Mouse (Mus musculus) thymus, postnatal 36 days (tissue): ENCODE measurements around the gene Cant1.

Experiments
- DNase-seq, 2 experiments: peaks; one replicate each; pipeline ENCODE4 v3.0.0; 2022; ENCODE audit warnings: mixed read lengths in 2 of 2

Gene Cant1

DNA sequence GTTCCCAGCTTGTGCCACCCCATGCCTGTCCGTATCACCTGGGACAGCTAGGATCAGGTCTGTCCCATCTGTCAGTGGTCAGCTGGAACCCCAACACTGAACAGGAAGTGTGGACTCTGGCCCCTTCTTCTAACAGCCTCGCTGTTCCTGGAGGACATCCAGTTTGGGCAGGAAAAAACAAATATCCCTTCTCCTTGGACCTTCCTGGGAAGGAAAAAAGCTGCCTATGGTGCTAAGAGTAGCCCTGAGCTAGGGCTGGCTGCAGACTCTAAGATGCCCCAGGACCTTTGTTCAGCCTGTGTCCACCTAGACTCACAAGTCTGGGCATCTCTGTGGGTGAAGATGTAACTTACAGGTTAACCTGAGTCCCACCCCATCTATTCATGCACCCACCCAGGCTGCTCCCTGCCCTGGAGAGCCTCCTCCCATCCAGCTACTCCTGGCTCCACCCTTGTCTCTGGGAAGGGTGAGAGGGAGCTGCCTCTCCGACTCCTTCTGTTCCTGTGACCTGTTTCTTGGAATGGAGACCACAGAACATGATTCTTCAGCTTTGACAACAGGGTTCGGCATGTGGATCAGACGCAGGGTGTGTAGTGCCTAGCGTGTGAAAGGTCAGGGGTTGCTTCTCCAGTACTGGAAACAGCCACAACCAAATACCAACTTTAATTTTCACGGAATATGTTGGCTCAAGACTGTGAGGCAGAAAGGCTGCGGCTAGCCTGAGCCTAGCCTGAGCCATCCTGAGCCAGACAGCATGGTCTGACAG lies 10.2 kb upstream of the Cant1 start:
- DNase-seq = no peak

DNA sequence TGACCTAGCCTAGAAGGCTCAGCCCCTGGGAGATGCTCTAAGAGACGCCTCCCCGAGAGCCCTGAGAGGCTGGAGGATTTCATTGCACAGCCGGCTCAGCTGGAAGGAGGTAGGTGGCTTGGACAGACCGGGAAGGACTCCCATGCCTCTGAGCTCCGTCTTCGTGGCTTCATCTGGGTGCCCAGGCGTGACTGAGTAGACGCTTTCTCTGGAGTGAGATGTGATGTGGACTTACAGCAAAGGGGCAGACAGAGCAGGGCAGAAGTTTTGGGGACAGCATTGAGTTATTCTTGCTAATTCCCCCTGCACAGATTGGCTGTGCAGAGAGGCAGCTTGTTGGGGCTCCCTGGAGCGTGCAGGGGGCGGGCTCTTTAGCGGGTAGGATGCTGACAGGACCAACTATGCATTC lies 9.6 kb upstream of the Cant1 start:
- DNase-seq = peak in 1 of 2 experiments; percentile 19

DNA sequence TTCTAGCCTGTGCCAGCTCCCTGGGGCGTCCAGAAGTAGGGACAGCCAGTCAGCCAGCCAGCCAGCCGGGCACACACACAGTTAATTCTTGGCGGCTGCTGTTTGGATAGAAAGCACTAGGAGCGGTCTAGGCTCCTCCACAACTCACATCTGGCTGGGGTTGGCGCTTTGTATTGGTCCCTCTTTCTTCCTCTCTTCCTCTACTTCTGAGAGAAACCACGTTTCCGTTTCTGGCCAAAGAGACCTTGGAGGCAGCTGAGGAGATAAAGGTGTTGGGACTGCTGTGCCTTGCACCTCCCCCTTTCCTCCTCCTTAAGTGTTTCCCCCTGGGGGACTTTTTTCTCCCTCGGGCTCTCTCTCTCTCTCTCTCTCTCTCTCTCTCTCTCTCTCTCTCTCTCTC lies 9.1 kb upstream of the Cant1 start, which contains the start of gene C1qtnf1:
TSS of gene C1qtnf1 (plus strand) at position 218 of the 400 bp plus-strand sequence.
- peak; percentile 23 to 46 for DNase-seq

DNA sequence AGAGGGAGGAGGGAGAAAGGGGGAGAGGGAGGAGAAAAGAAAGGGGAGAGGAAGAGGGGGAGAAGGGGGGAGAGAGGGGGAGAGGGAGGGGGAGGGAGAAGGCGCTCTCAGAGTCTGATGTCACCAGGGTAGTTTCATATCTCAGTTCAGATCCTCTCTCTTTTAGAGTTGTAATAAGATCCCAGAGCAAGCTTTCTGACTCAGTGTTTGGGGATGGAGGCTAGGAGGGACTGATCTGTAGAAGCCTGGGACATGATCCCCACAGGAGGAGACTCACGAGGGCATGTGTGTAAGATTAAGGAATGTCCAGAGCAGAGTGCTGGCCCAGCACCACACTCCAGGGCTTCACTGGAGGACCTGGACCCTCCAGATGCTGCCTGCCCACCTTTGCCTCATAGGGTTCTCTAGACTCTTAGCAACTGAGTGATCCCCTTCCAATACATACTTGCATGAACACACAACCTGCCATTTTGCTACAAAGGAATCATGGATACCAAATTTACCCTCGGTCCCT lies 8.4 kb upstream of the Cant1 start:
- no peak for DNase-seq

DNA sequence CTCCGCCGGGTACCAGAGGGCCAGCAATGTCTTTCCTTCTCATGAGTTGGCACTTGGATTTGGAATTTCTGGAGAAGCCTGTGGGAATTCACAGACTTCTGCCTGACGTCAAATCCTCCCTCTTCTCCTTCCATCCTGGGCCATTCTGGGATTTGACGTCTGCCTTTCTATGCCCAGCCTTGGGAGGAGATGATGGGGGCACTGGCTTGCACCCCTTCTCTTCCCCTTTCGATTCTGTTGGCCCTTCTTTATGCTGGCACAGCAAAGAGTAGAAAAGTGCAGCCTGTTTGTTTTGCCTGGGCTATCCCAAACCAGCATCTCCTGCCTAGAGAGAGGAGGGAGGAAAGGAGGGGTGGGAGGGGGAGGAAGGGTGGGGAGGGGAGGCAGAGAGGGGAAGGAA lies 7.9 kb upstream of the Cant1 start:
- DNase-seq = no peak

DNA sequence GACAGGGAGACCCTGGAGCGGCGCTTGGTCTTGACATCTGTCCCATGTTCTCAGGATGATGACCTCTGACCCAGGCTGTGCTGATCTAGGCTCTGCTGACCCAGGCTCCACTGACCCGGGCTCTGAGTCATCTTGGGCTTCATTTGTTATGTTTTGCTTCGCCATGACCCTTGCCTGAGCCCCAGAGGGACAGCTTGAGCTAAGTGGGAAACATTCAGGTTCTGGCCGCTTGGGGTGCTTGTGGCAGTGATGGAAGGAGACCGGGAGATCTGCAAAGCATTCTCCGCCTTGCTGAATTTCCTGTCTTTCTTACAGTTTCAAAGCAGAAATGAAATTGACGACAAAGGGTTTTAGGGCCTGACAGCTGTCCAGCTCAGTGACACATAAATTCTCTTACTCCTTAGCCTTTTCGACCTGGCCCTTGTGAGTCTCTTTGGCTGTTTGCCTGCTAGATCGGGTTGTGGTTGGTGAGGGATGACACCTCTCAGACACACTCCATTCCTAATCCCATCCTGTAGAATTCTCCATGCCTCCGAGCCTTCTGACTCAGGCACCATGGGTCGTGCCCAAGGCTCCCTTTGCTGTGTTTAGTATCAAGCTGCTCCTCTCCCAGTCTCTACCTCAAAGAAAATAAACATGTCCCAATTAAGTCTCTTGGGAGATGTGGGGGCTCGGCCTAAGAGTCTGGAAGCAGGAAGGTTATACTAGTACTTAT lies 5.9 kb upstream of the Cant1 start:
- DNase-seq = no peak

DNA sequence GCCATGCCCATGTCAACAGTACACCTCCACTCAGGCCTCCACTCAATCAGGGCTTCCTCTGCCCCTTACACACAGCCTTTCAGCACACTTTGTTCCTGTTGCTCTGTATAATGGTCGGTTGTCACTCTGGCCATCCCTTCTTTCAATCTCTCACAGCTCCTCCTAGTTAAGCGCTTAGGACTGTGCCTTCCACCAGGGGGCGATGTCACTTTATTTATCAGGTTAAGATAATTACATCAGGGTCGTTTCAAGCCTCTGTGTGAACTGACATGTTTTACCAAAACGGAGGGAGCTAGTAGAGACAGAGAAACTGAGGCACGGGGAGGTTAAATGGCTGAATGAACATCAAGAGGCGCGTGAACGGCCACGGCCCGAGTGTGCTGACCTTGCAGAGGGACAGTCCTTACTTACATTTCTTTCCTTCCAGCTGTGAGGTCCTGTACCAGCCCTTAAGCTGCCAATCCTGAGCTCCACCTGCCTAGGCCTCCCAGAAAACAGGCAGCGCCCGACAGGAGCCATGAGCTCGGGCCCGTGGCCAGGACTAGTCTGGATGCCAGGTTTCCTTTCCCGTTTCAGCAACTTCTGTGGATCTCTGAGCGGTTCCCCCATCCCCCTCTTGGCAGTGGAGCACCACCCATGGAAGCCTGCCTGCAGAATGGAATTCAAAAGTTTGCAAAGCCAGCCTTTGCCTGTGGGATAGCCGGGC lies 4.5 kb upstream of the Cant1 start:
- DNase-seq = peak; percentile 63 to 75

DNA sequence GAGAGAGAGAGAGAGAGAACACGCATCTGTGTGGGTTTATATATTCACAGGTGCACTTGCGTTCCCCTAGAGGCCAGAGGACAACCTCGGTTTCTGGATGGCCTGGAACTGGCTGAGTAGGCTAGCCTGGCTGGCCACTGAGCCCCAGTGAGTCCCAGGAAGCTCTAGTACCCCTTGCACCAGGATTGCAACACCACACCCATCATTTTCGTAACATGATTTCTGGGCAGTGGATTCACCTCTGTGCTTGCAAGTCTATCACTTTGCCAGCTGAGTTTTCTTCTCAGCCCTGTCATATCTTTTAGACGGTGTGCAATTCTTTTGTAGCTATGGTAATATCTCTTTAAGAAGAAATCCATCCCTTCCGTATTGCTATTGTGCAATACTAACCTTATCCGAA lies 1.4 kb upstream of the Cant1 start:
- DNase-seq = no peak

DNA sequence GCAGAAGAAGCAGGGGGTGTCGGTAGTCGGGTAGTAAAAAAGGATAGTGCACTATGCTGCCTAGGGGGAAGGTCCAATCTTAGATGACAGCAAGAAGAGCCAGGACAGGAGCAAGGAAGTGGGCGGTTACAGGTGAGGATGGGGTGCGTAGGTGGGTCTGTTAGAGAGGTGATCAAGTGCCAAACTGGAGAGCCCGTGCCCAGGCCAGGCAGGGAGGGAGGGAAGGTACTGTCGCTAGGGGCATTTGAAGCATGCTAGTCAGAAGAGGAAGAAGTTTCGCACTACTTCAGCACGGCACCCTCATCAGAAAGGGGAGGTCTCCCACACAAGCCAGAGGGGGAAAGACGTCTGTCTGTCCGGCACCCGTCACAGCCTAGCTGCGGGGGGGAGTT lies 448 bp downstream of the Cant1 start:
- no peak for DNase-seq

DNA sequence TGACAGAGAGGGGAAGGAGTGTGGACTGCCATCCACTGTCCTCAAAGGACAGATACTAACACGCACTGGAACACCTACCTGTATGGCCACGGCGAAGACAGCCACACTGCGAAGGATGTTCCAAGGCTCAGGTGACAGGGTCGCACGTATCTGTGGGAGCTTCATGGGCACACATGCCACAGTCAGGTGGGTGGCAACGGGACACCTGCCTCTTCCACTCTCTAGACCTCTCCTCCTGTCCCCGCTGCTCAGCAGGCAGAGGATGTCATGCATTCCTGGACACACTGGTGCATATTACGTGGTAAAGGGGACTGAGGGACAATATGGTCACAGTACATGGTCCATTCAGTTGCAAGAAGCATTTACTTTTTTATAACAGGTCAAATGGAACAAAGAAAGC lies 1.4 kb downstream of the Cant1 start:
- DNase-seq = no peak

DNA sequence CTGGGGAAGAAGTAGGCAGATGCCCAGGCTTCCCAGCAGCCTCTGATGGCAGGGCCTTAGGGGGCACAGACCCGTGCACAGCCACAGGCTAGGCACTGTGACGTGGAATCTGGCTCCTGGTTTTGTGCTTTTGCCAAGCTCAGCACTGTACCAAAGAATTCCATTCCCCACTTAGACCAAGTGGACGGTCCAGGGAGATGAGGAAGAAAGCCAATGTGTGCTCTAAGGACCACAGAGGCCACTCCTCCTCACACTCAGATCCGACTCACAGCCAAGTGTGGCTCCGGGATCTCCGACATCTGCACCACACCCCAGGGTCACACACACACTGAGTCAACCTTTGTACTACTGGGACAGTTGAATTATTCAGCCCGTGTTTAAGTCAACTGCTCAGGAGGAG lies 2.8 kb downstream of the Cant1 start:
- no peak for DNase-seq

DNA sequence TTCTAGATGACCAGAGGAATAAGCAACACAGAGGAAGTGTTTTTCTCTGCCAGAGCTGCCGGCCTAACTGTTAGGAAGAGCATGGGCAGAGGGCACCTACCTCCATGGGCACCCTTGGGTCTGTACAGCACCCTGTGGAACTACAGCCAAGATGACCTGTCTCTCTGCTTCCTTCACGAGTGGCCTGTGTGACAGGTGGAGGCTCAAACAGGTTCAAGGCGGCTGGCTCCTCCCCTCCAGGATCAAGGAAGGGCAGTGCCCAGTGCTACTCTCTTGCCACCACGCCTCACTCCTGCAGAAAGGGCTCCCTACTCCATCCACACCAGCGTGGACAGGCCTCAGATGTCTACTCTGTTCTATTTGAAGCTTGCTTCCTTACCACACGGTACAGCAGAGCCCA lies 3.3 kb downstream of the Cant1 start:
- no peak for DNase-seq

DNA sequence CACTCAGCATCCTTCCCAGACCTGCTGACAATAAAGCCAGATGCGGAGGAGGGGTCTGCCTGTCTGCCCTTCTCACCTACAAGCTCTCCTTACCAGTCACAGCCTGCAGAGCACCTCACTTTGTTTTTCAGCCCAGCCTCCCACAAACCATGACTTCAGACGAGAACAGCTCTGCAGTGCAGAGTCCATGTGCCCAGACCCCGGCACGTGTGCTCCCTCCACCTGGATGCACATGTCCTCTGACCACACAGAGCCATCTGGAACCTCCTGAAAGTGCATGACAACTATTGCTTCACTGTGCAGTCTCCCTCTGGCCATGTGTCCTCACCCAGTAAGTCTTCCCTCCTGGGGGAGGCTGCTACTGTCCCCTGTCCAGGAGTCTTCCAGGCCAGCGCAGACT lies 4.6 kb downstream of the Cant1 start:
- DNase-seq = no peak

DNA sequence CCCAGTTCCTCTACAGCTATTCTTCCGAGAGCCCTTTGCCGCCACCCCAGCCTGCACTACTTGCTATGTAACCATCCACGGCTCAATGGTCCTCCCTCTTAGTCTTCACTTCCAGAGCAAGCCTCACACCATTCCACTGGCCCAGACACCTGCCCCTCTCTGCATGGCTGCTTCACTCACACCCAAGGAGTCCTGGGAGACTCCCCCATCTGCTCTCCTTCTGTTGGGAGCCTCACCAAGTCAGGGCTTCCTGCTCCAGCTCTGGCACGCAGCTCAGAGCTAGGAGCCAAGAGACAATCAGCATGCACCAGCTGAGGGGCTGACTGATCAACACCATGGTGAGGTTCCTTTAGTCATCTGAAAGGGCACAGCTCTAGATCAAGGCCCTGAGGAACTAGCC lies 5.8 kb downstream of the Cant1 start:
- no peak for DNase-seq

DNA sequence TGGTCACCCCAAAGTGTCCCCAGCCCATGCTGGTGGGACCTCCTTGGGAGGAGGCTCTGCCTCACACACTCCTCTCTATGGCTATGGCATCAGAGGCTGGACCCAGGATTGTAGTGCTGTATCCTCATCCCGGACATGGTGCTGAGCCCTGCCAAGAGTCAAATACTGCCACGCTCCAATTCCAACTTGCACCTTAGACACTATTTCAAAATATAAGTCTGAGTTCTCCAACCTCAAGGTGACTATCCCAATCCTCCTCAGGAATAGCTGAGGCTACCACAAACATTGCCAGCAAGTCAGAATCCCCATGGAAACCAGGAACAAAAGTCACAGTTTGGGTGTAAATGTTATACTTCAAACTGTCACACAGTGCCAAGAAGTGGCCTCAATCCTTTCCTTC lies 6.3 kb downstream of the Cant1 start:
- no peak for DNase-seq

DNA sequence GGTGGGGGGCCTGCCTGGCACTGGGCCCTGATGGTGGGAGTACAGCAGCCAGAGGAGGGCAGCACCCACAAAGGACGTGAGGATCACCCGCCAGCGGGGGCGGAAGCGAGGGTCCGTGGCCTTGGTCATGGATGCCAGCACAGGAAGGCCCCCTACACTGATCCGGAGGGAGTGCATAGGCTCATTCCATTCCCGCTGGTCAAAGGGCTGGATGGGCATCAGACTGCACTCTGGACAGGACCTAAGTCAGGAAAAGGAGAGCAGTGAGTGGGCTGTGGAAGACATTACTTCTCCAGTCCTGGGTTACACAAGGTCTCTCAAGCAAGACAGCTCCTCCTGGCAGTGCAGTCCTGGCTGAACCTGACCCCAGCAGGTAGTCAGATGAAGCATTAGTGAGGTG lies 7.6 kb downstream of the Cant1 start:
- no peak for DNase-seq

DNA sequence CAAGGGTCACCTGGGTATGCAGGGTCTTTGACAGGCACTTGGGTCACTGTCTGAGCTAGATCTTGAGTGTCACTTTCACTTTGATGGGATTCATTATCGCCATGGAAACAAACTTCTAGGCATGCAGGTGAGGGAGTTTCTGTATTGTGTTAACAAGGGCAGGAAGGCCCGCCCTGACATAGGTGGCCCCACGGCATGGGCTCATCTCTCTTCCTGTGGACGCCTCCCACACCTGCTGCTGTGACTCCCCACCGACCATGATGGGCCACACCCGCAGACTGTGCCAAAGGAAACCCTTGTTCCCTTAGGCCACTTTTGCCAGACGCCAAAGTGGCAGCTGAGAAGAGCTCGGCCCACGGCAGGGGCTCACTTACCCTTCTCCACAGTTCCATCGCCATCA lies 8.4 kb downstream of the Cant1 start:
- no peak for DNase-seq

DNA sequence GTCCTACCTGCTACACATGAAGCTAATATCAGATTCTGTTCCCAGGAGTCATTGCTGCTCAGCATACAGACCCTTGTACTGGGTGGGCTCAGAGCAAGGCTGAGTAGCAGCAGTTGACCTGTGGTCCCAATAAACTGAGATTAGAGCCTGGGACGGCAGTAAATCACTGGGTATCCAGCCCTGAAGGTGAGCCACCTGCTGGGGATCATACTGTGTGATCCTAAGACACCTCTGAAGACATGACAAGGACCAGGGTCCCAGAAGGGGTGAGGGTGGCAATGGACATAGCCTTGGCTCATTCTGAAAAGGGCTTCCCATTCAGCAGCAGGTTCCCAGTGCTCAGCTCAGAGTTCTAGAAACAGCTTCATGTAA lies 8.8 kb downstream of the Cant1 start:
- DNase-seq = no peak

DNA sequence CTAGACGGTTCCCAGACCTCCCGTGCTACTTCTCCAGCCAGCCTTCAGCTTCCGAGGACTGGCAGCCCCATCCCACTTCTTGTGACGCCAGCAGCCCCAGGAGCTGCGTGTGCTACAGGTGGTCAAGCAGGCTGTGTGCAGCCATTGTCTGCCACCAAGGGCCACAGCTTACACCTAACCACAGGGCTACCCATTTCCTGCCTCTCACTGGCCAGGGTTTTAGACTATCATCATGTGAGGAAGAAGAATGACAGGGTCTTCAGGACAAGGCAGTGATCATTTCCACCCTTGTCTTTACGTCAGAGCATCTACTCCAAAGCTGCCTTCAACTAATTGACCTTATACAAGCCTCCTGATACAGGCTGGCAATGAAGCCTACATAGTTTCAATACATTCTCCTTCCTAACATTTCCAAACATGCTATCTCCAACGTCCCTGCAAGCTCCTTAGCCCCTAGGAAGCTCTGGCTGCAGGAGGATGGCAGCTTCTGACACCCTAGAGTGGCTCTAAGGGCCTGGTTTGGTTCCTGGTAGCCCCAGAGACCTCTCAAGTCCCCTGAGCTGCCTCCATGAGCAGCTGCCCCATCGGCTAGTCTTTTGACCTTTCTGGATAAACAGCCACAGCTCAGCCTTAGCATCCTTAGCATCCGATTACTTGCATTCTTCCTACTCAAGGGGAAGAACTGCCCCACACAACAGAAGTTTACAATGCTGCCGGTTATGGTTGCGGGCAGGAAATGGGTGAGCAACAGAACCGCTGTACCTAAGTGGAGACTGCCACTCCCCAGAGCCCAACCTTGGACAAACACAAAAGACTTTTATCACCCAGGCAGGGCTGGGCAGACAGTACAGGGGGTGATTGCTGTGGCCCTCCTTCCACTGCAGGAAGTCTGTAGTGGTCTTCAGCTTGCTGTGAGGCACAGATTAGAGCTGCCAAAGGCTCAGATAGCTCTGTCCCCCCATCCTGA lies 9.5 kb downstream of the Cant1 start:
- DNase-seq = no peak

DNA sequence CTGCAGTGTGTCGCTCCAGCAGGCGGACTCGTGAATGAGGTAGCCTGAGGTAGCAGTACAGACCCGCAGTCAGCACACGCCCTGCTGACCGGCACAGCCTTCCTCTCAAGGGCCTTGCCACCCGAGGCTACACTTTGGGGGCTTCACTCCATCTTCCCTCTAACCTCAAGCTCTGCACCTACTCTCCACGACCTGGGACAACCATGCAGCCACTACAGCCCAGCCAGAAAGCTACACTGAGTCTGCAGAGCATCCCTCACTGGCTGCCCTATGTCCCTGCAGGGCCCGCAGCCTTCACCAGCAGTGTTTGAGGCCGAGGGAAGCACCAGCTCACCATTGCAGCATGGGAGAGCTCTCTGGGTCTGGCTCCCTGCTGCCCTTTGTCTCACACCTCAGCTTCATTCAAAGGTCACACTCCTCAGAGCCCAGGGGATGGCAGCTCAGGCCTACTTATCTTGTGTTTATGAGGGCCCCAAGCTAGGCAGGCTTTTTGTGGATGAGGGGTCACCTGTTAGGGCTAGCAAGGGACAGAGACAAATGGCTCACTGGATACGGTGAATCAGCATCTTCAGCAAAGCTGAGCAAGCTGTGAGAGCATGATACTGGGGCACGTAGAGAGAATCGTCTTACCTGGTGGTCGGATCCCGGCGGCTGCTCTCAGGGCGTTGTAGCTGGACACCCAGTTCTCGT lies 10.7 kb downstream of the Cant1 start:
- DNase-seq = peak in 1 of 2 experiments; percentile 11

DNA sequence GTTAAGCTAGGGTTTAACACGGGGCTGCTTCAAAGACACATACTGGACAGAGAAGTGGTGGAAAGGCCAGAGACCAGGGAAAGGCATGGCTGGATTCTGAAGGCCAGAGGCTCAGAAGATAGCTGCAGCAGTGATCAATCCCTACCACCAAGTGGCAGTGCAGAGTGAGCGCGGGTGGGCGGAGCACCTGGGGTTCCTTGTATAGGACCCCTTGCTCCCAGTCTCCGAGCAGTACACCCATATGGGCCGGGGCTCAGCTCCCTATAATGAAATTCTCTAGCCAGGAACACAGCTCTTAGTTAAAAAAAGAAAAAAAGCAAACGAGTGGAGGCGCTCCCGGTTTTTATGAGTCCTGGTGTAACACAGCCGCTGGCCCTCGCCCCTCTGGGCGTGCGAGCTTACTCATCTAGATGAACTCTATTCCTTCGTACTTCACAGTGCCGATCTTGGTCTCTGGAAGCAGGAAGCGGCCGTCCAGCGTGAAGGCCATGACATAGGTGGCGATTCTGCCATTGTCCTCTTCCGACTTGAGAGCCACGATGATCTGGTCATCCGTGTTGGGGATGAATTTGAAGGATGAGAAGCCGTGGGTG lies 11.5 kb downstream of the Cant1 start:
- DNase-seq = peak; percentile 60 to 62
